Mouse (Mus musculus) limb, embryonic 15.5 days (tissue): ENCODE measurements around the gene Bcl6. TPM values are rescaled to one million over a fixed set of nuclear protein-coding genes. Genes with fewer than 3 reads are reported as not detected.

ENCODE experiments used
- ATAC-seq: fragments of 200-750 bp; cut with Nextera tagmentation; 2 replicates; pipeline ENCODE4 v1.8.0; 2017; ENCODE audit warnings: low read depth, moderate TSS enrichment; ENCODE audit not compliant: insufficient number of reproducible peaks, low FRiP score, low TSS enrichment
- H3K27ac ChIP-seq: fragments of 300-500 bp; sonication (generic); 2 replicates; pipeline ENCODE4 v1.5.1; 2015; ENCODE audit warnings: moderate library complexity, mild to moderate bottlenecking, inconsistent platforms
- H3K27me3 ChIP-seq: fragments of 300-500 bp; sonication (generic); 2 replicates; pipeline ENCODE4 v1.6.1; 2015; ENCODE audit warnings: inconsistent platforms
- H3K36me3 ChIP-seq: fragments of 300-500 bp; sonication (generic); 2 replicates; pipeline ENCODE4 v1.6.1; 2015; ENCODE audit warnings: inconsistent platforms
- H3K4me1 ChIP-seq: fragments of 300-500 bp; sonication (generic); 2 replicates; pipeline ENCODE4 v1.6.1; 2015; ENCODE audit warnings: inconsistent platforms
- H3K4me2 ChIP-seq: fragments of 300-500 bp; sonication (generic); 2 replicates; pipeline ENCODE4 v1.6.1; 2015; ENCODE audit warnings: mild to moderate bottlenecking, inconsistent platforms
- H3K4me3 ChIP-seq: fragments of 300-500 bp; sonication (generic); 2 replicates; pipeline ENCODE4 v1.5.1; 2015; ENCODE audit warnings: mild to moderate bottlenecking, inconsistent platforms
- H3K9ac ChIP-seq: fragments of 300-500 bp; sonication (generic); 2 replicates; pipeline ENCODE4 v1.6.1; 2015; ENCODE audit warnings: inconsistent platforms
- H3K9me3 ChIP-seq: fragments of 300-500 bp; sonication (generic); 2 replicates; pipeline ENCODE4 v1.6.1; 2016; ENCODE audit warnings: inconsistent platforms
- WGBS: fragments of 180-500 bp; shearing (Covaris S2); methylation state at CpG from one replicate; pipeline ENCODE4 v1.1.7; 2015; 5-methylcytosine and 5-hydroxymethylcytosine counted together
- polyA plus RNA-seq: library from polyadenylated mRNA; unstranded; fragments of >200 nt; fragmentation: Nextera tagmentation; extraction: Ambion mirVana; gene quantifications from 2 replicates; pipeline ENCODE4 v1.2.1, GENCODE M21; 2015

The Bcl6 gene
- 3.6 and 4.2 TPM in 2 replicates for polyA plus RNA-seq

GRCm38 (mm10) chr16:23988466-23989208 lies at the start of gene Bcl6, which contains the start of gene Gm37419:
Gene Bcl6, minus strand, starts transcription at chr16:23988852.
Gene Gm37419, plus strand, starts transcription at chr16:23988482.
- peak within 1 kb of the TSS; percentile 82 for H3K9ac ChIP-seq
- WGBS = under 1% methylated on average over 68 of the region's 68 CpGs
- H3K36me3 ChIP-seq = no peaks in the 10 kb centered on the region
- no peaks in the 10 kb centered on the region for H3K9me3 ChIP-seq
- H3K27ac ChIP-seq = peak within 1 kb of the TSS; percentile 100
- ATAC-seq = peak; percentile 75
- H3K4me1 ChIP-seq = peaks cover 40% of the 10 kb centered on the region
- H3K4me2 ChIP-seq = peak within 1 kb of the TSS; percentile 77
- no peaks in the 10 kb centered on the region for H3K27me3 ChIP-seq
- peak within 1 kb of the TSS; percentile 78 for H3K4me3 ChIP-seq

GRCm38 (mm10) chr16:24036398-24036797 lies 47.7 kb upstream of the Bcl6 start:
- ATAC-seq = no peak
- H3K4me2 ChIP-seq = no peak overlapping the region

DNA sequence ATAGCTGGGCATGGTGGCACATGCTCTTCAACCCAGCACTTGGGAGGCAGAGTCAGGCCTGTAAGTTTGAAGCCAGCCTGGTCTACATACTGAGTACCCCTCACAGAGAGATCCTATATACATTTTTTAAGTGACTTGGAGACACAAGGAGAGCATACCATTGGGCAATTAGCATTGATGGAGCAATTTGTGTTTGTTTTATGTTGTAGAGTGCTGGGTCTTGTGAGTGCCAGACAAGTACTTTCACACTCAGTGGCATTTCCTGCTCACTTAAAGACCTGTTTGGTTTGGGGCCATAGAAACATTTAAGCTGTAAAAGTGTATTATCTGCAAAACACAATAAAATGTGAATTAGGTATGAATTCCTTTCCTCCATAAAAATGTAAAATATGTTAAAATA lies 47.1 kb upstream of the Bcl6 start:
- no peaks in the 10 kb centered on the region for H3K4me1 ChIP-seq
- H3K27me3 ChIP-seq = no peaks in the 10 kb centered on the region
- no peak for ATAC-seq
- no peak overlapping the region for H3K4me3 ChIP-seq
- no peak overlapping the region for H3K4me2 ChIP-seq
- no peak overlapping the region for H3K9ac ChIP-seq
- no peaks in the 10 kb centered on the region for H3K36me3 ChIP-seq
- no peaks in the 10 kb centered on the region for H3K9me3 ChIP-seq
- no peak overlapping the region for H3K27ac ChIP-seq

More at GRCm38 (mm10) chr16:24036398-24036797, 47.7 kb upstream of the Bcl6 start:
- H3K36me3 ChIP-seq = no peaks in the 10 kb centered on the region
- no peaks in the 10 kb centered on the region for H3K9me3 ChIP-seq
- no peaks in the 10 kb centered on the region for H3K27me3 ChIP-seq
- no peaks in the 10 kb centered on the region for H3K4me1 ChIP-seq
- no peak overlapping the region for H3K27ac ChIP-seq
- H3K9ac ChIP-seq = no peak overlapping the region
- H3K4me3 ChIP-seq = no peak overlapping the region
- WGBS = 84% methylated on average over 3 of the region's 3 CpGs

GRCm38 (mm10) chr16:24034450-24034849 lies 45.8 kb upstream of the Bcl6 start:
- no peak overlapping the region for H3K9ac ChIP-seq
- H3K36me3 ChIP-seq = no peaks in the 10 kb centered on the region
- WGBS = 62% methylated on average over 2 of the region's 2 CpGs
- no peaks in the 10 kb centered on the region for H3K27me3 ChIP-seq
- H3K4me3 ChIP-seq = no peak overlapping the region
- no peaks in the 10 kb centered on the region for H3K4me1 ChIP-seq
- no peak for ATAC-seq
- no peak overlapping the region for H3K4me2 ChIP-seq
- H3K27ac ChIP-seq = no peak overlapping the region
- H3K9me3 ChIP-seq = no peaks in the 10 kb centered on the region

DNA sequence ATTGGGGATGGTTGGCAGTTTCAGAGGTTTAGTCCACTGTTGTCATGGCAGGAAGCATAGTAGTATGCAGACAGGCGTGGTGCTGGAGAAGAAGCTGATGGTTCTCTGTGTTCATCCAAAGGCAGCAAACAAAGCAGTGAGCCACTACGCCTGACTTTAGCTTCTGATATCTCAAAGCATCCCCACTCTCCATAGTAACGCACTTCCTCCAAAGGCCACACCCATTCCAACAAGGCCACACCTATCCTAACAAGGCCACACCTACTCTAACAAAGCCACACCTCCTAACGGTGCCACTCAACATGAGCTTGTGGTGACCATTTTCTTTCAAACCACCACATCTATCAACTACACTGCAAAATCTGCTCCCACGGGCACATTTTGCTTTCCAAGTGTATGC lies 44.6 kb upstream of the Bcl6 start:
- H3K4me2 ChIP-seq = no peak overlapping the region
- H3K27me3 ChIP-seq = no peaks in the 10 kb centered on the region
- H3K4me3 ChIP-seq = no peak overlapping the region
- no peak for ATAC-seq
- H3K9ac ChIP-seq = no peak overlapping the region
- no peaks in the 10 kb centered on the region for H3K36me3 ChIP-seq
- WGBS = 94% methylated on average over 5 of the region's 5 CpGs
- H3K27ac ChIP-seq = no peak overlapping the region
- no peaks in the 10 kb centered on the region for H3K4me1 ChIP-seq
- H3K9me3 ChIP-seq = no peaks in the 10 kb centered on the region

GRCm38 (mm10) chr16:24029965-24030672 lies 41.5 kb upstream of the Bcl6 start:
- H3K4me3 ChIP-seq = no peak overlapping the region
- 63% methylated on average over 2 of the region's 2 CpGs for WGBS

DNA sequence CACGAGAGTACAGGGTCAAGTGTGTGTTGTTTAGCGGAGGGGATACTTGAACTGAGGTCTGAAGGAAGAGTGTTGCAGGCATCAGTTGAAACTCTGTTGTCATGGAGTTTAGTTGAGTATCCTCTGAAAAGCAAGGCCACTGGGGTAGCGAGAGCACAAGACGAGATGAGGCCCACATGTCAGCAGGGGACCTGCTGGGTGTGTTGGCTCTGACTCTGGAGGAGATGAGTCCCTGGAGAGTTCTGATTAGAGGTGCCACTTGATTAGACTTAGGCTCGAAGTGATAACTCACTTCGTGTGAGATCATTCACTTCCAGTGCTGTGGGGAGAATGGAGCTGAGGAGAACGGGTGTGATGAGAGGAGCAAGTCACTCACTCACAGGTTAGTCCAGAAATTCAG lies 36.8 kb upstream of the Bcl6 start:
- H3K4me3 ChIP-seq = no peak overlapping the region
- WGBS = 57% methylated on average over 7 of the region's 7 CpGs
- no peak for ATAC-seq

More at GRCm38 (mm10) chr16:24029965-24030672, 41.5 kb upstream of the Bcl6 start:
- Histone ChIP-seq H3K4me1 (no peaks in the 10 kb centered on the region), H3K9ac (no peak overlapping the region), H3K4me2 (no peak overlapping the region), H3K36me3 (no peaks in the 10 kb centered on the region), H3K9me3 (no peaks in the 10 kb centered on the region), H3K27ac (no peak overlapping the region), H3K27me3 (no peaks in the 10 kb centered on the region)
- no peak for ATAC-seq

GRCm38 (mm10) chr16:24022605-24023004 lies 34.0 kb upstream of the Bcl6 start:
- Histone ChIP-seq H3K4me3 (no peak overlapping the region), H3K27me3 (no peaks in the 10 kb centered on the region), H3K4me1 (no peaks in the 10 kb centered on the region), H3K9ac (no peak overlapping the region), H3K36me3 (no peaks in the 10 kb centered on the region), H3K27ac (no peak overlapping the region), H3K9me3 (no peaks in the 10 kb centered on the region), H3K4me2 (no peak overlapping the region)
- no peak for ATAC-seq
- 75% methylated on average over 4 of the region's 4 CpGs for WGBS

More for the DNA sequence above, 36.8 kb upstream of the Bcl6 start:
- Histone ChIP-seq H3K36me3 (no peaks in the 10 kb centered on the region), H3K9ac (no peak overlapping the region), H3K4me1 (no peaks in the 10 kb centered on the region), H3K27me3 (no peaks in the 10 kb centered on the region), H3K4me2 (no peak overlapping the region), H3K9me3 (no peaks in the 10 kb centered on the region), H3K27ac (no peak overlapping the region)

GRCm38 (mm10) chr16:24021722-24022121 lies 33.1 kb upstream of the Bcl6 start:
- no peak overlapping the region for H3K4me2 ChIP-seq
- H3K4me3 ChIP-seq = no peak overlapping the region
- H3K27me3 ChIP-seq = no peaks in the 10 kb centered on the region
- H3K27ac ChIP-seq = no peak overlapping the region
- WGBS = 60% methylated on average over 1 of the region's 1 CpGs
- no peak for ATAC-seq
- no peaks in the 10 kb centered on the region for H3K36me3 ChIP-seq
- H3K4me1 ChIP-seq = no peaks in the 10 kb centered on the region
- H3K9ac ChIP-seq = no peak overlapping the region
- H3K9me3 ChIP-seq = no peaks in the 10 kb centered on the region

DNA sequence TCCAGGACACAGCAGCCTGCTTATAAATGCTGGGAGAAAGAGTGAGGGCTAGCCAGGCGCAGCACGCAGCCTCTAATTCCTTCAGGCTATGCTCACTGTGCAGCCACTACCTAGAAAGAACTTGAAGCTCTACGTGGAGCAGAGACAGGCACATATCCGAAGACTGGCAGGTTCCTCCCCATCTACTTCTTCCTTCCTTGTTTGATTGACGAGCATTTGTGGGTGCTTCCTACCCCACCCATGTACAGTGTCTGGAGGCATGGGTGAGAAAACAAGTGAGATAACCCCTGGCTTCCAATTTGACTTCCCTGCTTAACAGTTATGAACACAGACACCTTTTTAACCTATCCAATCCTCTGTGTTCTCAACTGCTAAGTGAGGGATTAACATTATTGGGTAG lies 28.1 kb upstream of the Bcl6 start:
- ATAC-seq = no peak
- Histone ChIP-seq H3K4me2 (no peak overlapping the region), H3K27ac (no peak overlapping the region), H3K9ac (no peak overlapping the region), H3K9me3 (no peaks in the 10 kb centered on the region), H3K4me1 (no peaks in the 10 kb centered on the region), H3K27me3 (no peaks in the 10 kb centered on the region), H3K4me3 (no peak overlapping the region), H3K36me3 (no peaks in the 10 kb centered on the region)
- WGBS = 47% methylated on average over 5 of the region's 5 CpGs

DNA sequence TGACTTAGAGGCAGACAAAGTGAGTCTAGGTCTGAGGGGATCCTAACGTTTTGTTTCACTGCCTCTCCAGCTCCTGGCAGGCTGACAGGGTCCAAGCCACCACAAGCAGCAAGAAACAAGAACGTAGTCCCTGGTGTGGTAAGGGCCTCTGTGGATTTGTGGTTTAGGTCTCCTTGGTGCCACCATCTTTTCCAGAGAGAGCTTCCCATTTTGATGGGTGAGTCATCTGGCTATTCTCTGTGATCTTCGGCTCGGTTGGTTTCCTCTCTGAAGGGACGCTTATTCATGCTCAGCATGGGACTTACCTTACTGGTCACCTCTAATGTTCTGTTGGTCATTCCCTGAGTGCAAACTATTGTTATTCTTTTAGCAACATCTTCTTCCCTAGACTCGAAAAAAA lies 27.6 kb upstream of the Bcl6 start:
- no peaks in the 10 kb centered on the region for H3K4me1 ChIP-seq
- ATAC-seq = no peak
- H3K27me3 ChIP-seq = no peaks in the 10 kb centered on the region
- H3K9ac ChIP-seq = no peak overlapping the region
- no peak overlapping the region for H3K4me3 ChIP-seq
- no peaks in the 10 kb centered on the region for H3K9me3 ChIP-seq
- no peaks in the 10 kb centered on the region for H3K36me3 ChIP-seq
- WGBS = 52% methylated on average over 6 of the region's 6 CpGs
- no peak overlapping the region for H3K27ac ChIP-seq
- no peak overlapping the region for H3K4me2 ChIP-seq

GRCm38 (mm10) chr16:24014378-24014777 lies 25.7 kb upstream of the Bcl6 start:
- WGBS = 71% methylated on average over 3 of the region's 3 CpGs
- no peaks in the 10 kb centered on the region for H3K9me3 ChIP-seq
- no peak overlapping the region for H3K9ac ChIP-seq
- H3K27me3 ChIP-seq = no peaks in the 10 kb centered on the region
- no peak overlapping the region for H3K4me2 ChIP-seq
- no peaks in the 10 kb centered on the region for H3K36me3 ChIP-seq
- no peak overlapping the region for H3K27ac ChIP-seq
- no peaks in the 10 kb centered on the region for H3K4me1 ChIP-seq
- no peak overlapping the region for H3K4me3 ChIP-seq
- no peak for ATAC-seq
